Mouse (Mus musculus) embryonic fibroblast, embryonic 13.5 days (primary cell): ENCODE measurements around the gene Mpc1.

ENCODE experiments used
- CTCF ChIP-seq: IDR thresholded peaks from 2 replicates; pipeline ENCODE4 v1.5.1; 2011; ENCODE audit warnings: mild to moderate bottlenecking, control low read depth, low read length, moderate library complexity, borderline replicate concordance; ENCODE audit not compliant: insufficient read depth
- POLR2A ChIP-seq: IDR thresholded peaks from 2 replicates; pipeline ENCODE4 v1.6.1; 2011; ENCODE audit warnings: low read depth, mild to moderate bottlenecking, control low read depth, low read length, moderate library complexity

DNA sequence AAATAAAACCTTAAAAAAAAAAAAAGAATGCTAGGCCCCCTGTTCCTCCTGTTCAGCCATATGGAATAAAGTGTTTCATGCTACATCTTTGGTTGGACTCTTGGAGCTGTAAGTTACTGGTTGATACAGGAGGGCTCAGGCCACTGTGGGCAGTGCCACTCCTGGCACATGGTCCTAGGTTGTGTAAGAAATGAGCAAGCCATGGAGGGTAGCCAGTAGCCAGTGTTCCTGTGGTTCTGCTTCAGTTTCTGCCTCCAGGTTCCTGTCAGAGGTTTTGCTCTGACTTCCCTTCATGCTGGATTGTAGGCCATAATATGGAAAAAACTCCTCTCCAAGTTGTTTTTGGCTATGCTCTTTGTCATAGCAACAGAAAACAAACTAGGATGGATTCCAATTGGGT, 8.0 kb downstream of the Mpc1 start:
- TF ChIP-seq CTCF (no peak), POLR2A (no peak)
